Mouse (Mus musculus): ENCODE data around the gene Clmp. TPM values are rescaled to one million over a fixed set of nuclear protein-coding genes. Genes with fewer than 3 reads are reported as not detected.

Gene Clmp
- polyA plus RNA-seq (2014; fragmentation: Nextera tagmentation; extraction: Ambion mirVana), result 43.5 and 43.9 TPM in 2 replicates

GRCm38 (mm10) chr9:40685801-40686420 is at the start of gene Clmp:
Gene Clmp (plus strand): TSS chr9:40685962.
- Histone ChIP-seq H3K27ac (ENCODE audit: low read depth) (peak within 1 kb of the TSS; percentile 94), H3K27me3 (replicated peaks; ENCODE audit: control insufficient read depth, insufficient read depth, low read length) (peaks cover 7% of the 10 kb centered on the region; the same call in 1 of the 2 replicates), H3K9me3 (ENCODE audit: control insufficient read depth, low read length) (no peaks in the 10 kb centered on the region), H3K4me3 (ENCODE audit: low read depth, low read length) (peak within 1 kb of the TSS; percentile 71), H3K4me2 (ENCODE audit: low read length) (peak within 1 kb of the TSS; percentile 78), H3K4me1 (replicated peaks; ENCODE audit: control insufficient read depth, insufficient read depth, low read length) (peaks cover 13% of the 10 kb centered on the region), H3K36me3 (ENCODE audit: control insufficient read depth, insufficient read depth, low read length) (no peaks in the 10 kb centered on the region), H3K9ac (ENCODE audit: low read length) (peak within 1 kb of the TSS; percentile 86)
- 2% methylated on average over 35 of the region's 53 CpGs for whole genome bisulfite sequencing
- peak; percentile 71 for ATAC-seq (replicated peaks; ENCODE audit: low FRiP score, low TSS enrichment, low read depth)
- peak; percentile 83 for DNase-seq (ENCODE audit: low spot score)

GRCm38 (mm10) chr9:40636054-40636453 is 49.7 kb upstream of the Clmp start:
- Histone ChIP-seq H3K4me2 (ENCODE audit: low read length) (no peak overlapping the region), H3K27me3 (replicated peaks; ENCODE audit: control insufficient read depth, insufficient read depth, low read length) (no peaks in the 10 kb centered on the region), H3K9ac (ENCODE audit: low read length) (no peak overlapping the region), H3K9me3 (ENCODE audit: control insufficient read depth, low read length) (no peaks in the 10 kb centered on the region), H3K27ac (ENCODE audit: low read depth) (no peak overlapping the region), H3K4me3 (ENCODE audit: low read depth, low read length) (no peak overlapping the region), H3K36me3 (ENCODE audit: control insufficient read depth, insufficient read depth, low read length) (no peaks in the 10 kb centered on the region), H3K4me1 (replicated peaks; ENCODE audit: control insufficient read depth, insufficient read depth, low read length) (peaks cover 4% of the 10 kb centered on the region; the same call in 1 of the 2 replicates)
- WGBS, result 5% methylated on average over 2 of the region's 2 CpGs
- ATAC-seq (replicated peaks; ENCODE audit: low FRiP score, low TSS enrichment, low read depth) (no peak; the same call in 1 of the 2 replicates), DNase-seq (ENCODE audit: low spot score) (peak; percentile 83)

GRCm38 (mm10) chr9:40637705-40638393 is 47.9 kb upstream of the Clmp start:
- WGBS, result 34% methylated on average over 8 of the region's 8 CpGs
- Histone ChIP-seq H3K27ac (ENCODE audit: low read depth) (no peak overlapping the region), H3K27me3 (replicated peaks; ENCODE audit: control insufficient read depth, insufficient read depth, low read length) (no peaks in the 10 kb centered on the region), H3K9ac (ENCODE audit: low read length) (peak overlapping the region; percentile 39), H3K4me1 (replicated peaks; ENCODE audit: control insufficient read depth, insufficient read depth, low read length) (peaks cover 4% of the 10 kb centered on the region; the same call in 1 of the 2 replicates), H3K4me2 (ENCODE audit: low read length) (peak overlapping the region; percentile 56), H3K4me3 (ENCODE audit: low read depth, low read length) (peak overlapping the region; percentile 38), H3K9me3 (ENCODE audit: control insufficient read depth, low read length) (no peaks in the 10 kb centered on the region), H3K36me3 (ENCODE audit: control insufficient read depth, insufficient read depth, low read length) (no peaks in the 10 kb centered on the region)
- DNase-seq (ENCODE audit: low spot score), result no peak
- peak; percentile 42; the same call in 1 of the 2 replicates for ATAC-seq (replicated peaks; ENCODE audit: low FRiP score, low TSS enrichment, low read depth)

- Histone ChIP-seq H3K4me1 (replicated peaks; ENCODE audit: control insufficient read depth, insufficient read depth, low read length) (peaks cover 4% of the 10 kb centered on the region; the same call in 1 of the 2 replicates), H3K9me3 (ENCODE audit: control insufficient read depth, low read length) (no peaks in the 10 kb centered on the region), H3K9ac (ENCODE audit: low read length) (peak overlapping the region; percentile 39), H3K27ac (ENCODE audit: low read depth) (no peak overlapping the region), H3K4me3 (ENCODE audit: low read depth, low read length) (peak overlapping the region; percentile 38), H3K36me3 (ENCODE audit: control insufficient read depth, insufficient read depth, low read length) (no peaks in the 10 kb centered on the region), H3K4me2 (ENCODE audit: low read length) (peak overlapping the region; percentile 56), H3K27me3 (replicated peaks; ENCODE audit: control insufficient read depth, insufficient read depth, low read length) (no peaks in the 10 kb centered on the region)
- ATAC-seq (replicated peaks; ENCODE audit: low FRiP score, low TSS enrichment, low read depth), result peak; percentile 58; the same call in 1 of the 2 replicates
- 4% methylated on average over 14 of the region's 14 CpGs for WGBS
- DNase-seq (ENCODE audit: low spot score), result peak; percentile 80
These were observed 47.2 kb upstream of the Clmp start for GRCm38 (mm10) chr9:40638394-40639049.

GRCm38 (mm10) chr9:40639536-40640187 is 46.1 kb upstream of the Clmp start:
- WGBS, result 84% methylated on average over 10 of the region's 10 CpGs
- DNase-seq (ENCODE audit: low spot score), result no peak

GRCm38 (mm10) chr9:40641318-40641717 is 44.4 kb upstream of the Clmp start:
- DNase-seq (ENCODE audit: low spot score), result no peak
- Histone ChIP-seq H3K36me3 (ENCODE audit: control insufficient read depth, insufficient read depth, low read length) (no peaks in the 10 kb centered on the region), H3K27me3 (replicated peaks; ENCODE audit: control insufficient read depth, insufficient read depth, low read length) (no peaks in the 10 kb centered on the region), H3K9ac (ENCODE audit: low read length) (no peak overlapping the region), H3K9me3 (ENCODE audit: control insufficient read depth, low read length) (no peaks in the 10 kb centered on the region), H3K4me3 (ENCODE audit: low read depth, low read length) (no peak overlapping the region), H3K27ac (ENCODE audit: low read depth) (no peak overlapping the region), H3K4me1 (replicated peaks; ENCODE audit: control insufficient read depth, insufficient read depth, low read length) (peaks cover 4% of the 10 kb centered on the region; the same call in 1 of the 2 replicates), H3K4me2 (ENCODE audit: low read length) (no peak overlapping the region)
- WGBS, result 71% methylated on average over 2 of the region's 2 CpGs
- no peak for ATAC-seq (replicated peaks; ENCODE audit: low FRiP score, low TSS enrichment, low read depth)

More at GRCm38 (mm10) chr9:40639536-40640187, 46.1 kb upstream of the Clmp start:
- H3K27me3 ChIP-seq (replicated peaks; ENCODE audit: control insufficient read depth, insufficient read depth, low read length), result no peaks in the 10 kb centered on the region
- no peak overlapping the region for H3K9ac ChIP-seq (ENCODE audit: low read length)
- no peaks in the 10 kb centered on the region for H3K36me3 ChIP-seq (ENCODE audit: control insufficient read depth, insufficient read depth, low read length)
- H3K4me2 ChIP-seq (ENCODE audit: low read length), result no peak overlapping the region
- peaks cover 4% of the 10 kb centered on the region; the same call in 1 of the 2 replicates for H3K4me1 ChIP-seq (replicated peaks; ENCODE audit: control insufficient read depth, insufficient read depth, low read length)
- ATAC-seq (replicated peaks; ENCODE audit: low FRiP score, low TSS enrichment, low read depth), result no peak
- H3K27ac ChIP-seq (ENCODE audit: low read depth), result no peak overlapping the region
- H3K4me3 ChIP-seq (ENCODE audit: low read depth, low read length), result no peak overlapping the region
- no peaks in the 10 kb centered on the region for H3K9me3 ChIP-seq (ENCODE audit: control insufficient read depth, low read length)

- no peak for DNase-seq (ENCODE audit: low spot score)
- WGBS, result 44% methylated on average over 16 of the region's 16 CpGs
- H3K4me3 ChIP-seq (ENCODE audit: low read depth, low read length), result no peak overlapping the region
- no peak overlapping the region for H3K9ac ChIP-seq (ENCODE audit: low read length)
- H3K27ac ChIP-seq (ENCODE audit: low read depth), result no peak overlapping the region
- no peaks in the 10 kb centered on the region for H3K9me3 ChIP-seq (ENCODE audit: control insufficient read depth, low read length)
- no peak for ATAC-seq (replicated peaks; ENCODE audit: low FRiP score, low TSS enrichment, low read depth)
- no peaks in the 10 kb centered on the region for H3K27me3 ChIP-seq (replicated peaks; ENCODE audit: control insufficient read depth, insufficient read depth, low read length)
- H3K4me2 ChIP-seq (ENCODE audit: low read length), result no peak overlapping the region
- H3K36me3 ChIP-seq (ENCODE audit: control insufficient read depth, insufficient read depth, low read length), result no peaks in the 10 kb centered on the region
- H3K4me1 ChIP-seq (replicated peaks; ENCODE audit: control insufficient read depth, insufficient read depth, low read length), result peaks cover 4% of the 10 kb centered on the region; the same call in 1 of the 2 replicates
These were observed 43.1 kb upstream of the Clmp start for GRCm38 (mm10) chr9:40642470-40643220.

- WGBS, result 91% methylated on average over 3 of the region's 3 CpGs
- no peak overlapping the region for H3K4me3 ChIP-seq (ENCODE audit: low read depth, low read length)
- H3K9me3 ChIP-seq (ENCODE audit: control insufficient read depth, low read length), result no peaks in the 10 kb centered on the region
- ATAC-seq (replicated peaks; ENCODE audit: low FRiP score, low TSS enrichment, low read depth) (no peak), DNase-seq (ENCODE audit: low spot score) (no peak)
- H3K4me2 ChIP-seq (ENCODE audit: low read length), result no peak overlapping the region
- no peaks in the 10 kb centered on the region for H3K27me3 ChIP-seq (replicated peaks; ENCODE audit: control insufficient read depth, insufficient read depth, low read length)
- no peak overlapping the region for H3K27ac ChIP-seq (ENCODE audit: low read depth)
- H3K9ac ChIP-seq (ENCODE audit: low read length), result no peak overlapping the region
- H3K36me3 ChIP-seq (ENCODE audit: control insufficient read depth, insufficient read depth, low read length), result no peaks in the 10 kb centered on the region
- no peaks in the 10 kb centered on the region for H3K4me1 ChIP-seq (replicated peaks; ENCODE audit: control insufficient read depth, insufficient read depth, low read length)
These were observed 36.3 kb upstream of the Clmp start for GRCm38 (mm10) chr9:40649444-40649843.
